Mouse (Mus musculus) heart, postnatal 10 days (tissue): Measurements from ENCODE around the gene Ube2c. TPM values are rescaled to one million over a fixed set of nuclear protein-coding genes. Genes with fewer than 3 reads are reported as not detected.

Experiments
- DNase-seq, 2 experiments: peaks; one replicate each; pipeline ENCODE4 v3.0.0; 2021
- intact Hi-C: fragments of 180-260 bp; cut with DNase I; formaldehyde crosslinking; loops from one replicate; pipeline ENCODE4 v1.15.1; 2025
- total RNA-seq, 2 experiments: library from RNA; stranded (reverse); gene quantifications; 2 replicates each; pipeline ENCODE4 v1.2.3; 2021

The Ube2c gene
- 10 to 100 TPM; 31.7 to 32.5 TPM for total RNA-seq

DNA sequence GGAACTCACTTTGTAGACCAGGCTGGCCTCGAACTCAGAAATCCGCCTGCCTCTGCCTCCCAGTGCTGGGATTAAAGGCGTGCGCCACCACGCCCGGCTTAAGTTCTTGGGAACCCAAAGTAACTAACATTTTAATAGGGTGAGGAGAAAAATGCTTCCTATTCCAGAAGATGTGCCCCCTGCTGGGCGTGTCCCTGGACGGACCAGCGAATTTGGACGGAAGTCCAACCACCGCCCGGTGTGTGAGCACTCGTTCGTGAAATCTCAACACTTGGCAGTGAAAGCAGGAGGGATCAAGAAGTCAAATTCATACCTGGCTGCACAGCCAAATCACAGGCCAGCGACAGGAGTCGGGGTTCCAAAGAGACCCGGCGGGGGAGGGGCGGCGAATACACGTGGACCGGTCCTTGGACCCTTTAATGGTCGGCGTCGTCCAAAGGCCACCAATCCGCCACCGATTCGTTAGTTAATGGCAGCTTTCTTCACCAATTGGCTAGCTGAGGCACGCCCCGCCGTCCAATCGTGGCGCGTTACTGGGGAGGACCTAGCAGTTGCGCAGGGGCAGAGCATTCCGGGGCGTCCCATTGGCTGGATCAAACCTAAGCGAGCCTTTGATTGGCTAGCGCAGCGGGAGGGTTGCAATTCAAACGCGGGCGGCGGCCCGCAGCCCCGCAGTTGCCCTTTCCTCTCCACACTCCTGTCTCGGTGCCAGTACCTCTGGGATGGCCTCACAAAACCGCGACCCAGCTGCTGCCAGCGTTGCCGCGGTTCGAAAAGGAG lies at the start of gene Ube2c:
Gene Ube2c, plus strand, starts transcription at position 641 of the 780 bp plus-strand sequence.
- intact Hi-C loops: no loop called here
- peak; percentile 99 to 100 for DNase-seq

GRCm38 (mm10) chr2:164723276-164723675 lies 46.4 kb upstream of the Ube2c start:
- intact Hi-C loops: no loop called here
- DNase-seq: no peak

DNA sequence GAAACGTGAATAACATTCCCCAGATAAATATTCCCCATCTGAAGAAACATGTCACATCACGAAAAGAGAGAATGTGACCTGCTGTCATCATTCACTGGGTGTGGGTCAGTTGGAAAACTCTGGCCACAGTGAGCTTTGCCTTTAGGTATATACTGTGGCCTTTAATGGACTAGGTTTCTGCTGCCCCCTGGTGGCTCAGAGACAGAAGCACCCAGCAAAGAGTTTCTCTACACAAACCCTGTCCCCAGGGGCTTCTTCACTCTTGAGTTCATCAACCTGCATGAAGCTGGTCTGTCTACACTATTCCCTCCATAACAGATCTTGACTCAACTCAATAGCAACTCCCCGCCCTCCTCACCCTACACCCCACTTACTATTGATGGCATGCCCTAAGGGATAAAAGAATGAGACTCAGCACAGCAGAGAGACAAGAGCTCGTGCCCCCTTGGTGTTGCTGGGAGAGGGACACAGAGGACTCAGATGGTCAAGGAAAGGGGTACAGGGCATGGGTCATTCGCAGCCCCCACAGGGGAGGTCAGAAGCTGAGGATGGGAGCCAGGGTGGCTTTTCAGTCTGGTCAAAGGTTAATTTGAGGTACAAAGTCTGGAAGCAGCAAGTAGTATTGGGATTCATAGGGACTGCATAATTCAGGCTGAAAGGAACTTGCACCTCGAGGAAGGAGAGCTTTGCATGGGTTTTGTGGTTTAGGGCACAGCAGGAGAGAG lies 43.6 kb upstream of the Ube2c start:
- DNase-seq: peak; percentile 70 to 80
- intact Hi-C loops: loop anchor here (1.0 kb wide), 2 partner anchors 47 to 134 kb away; no protein-coding TSS in a partner anchor

DNA sequence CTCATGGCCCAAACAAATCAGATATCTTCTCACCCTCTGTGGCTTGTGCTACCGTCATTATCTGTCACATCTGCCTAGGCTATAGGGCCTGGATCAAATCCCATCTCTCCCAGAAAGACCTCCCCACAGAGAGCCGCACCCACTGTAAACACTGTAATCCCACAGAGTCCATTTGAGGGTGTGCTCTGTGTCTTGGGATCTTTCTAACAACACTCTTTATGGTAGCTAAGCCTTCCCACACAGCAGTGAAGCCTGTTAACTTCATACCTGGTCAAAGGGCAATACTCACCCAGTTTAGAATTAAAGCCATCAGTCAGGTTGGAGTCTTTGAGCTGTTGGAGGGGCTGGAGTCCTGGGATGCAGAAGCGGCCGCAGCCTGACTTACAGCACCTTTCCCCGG lies 38.0 kb upstream of the Ube2c start:
- DNase-seq: no peak
- intact Hi-C loops: no loop called here

DNA sequence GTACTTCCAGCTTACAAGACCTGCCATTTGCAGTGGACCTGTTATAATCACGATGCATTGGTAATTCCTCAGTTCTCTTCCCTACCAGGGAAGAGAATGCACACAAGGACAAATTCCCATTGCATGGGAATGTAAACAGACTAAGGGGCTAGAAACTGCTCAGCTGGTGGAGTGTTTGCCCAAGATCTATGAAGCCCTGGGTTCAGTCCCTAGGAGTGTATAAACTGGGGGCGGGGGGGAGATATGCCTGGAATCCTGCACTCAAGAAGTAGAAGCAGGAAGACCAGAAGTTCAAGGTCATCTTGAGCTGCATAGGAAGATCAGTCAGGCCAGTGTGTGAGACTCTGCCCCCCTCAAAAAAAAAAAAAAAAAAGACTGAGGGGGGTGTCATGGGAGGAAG lies 36.4 kb upstream of the Ube2c start:
- no peak for DNase-seq
- intact Hi-C loops: no loop called here

GRCm38 (mm10) chr2:164734839-164735238 lies 34.9 kb upstream of the Ube2c start:
- intact Hi-C loops: no loop called here
- no peak for DNase-seq

DNA sequence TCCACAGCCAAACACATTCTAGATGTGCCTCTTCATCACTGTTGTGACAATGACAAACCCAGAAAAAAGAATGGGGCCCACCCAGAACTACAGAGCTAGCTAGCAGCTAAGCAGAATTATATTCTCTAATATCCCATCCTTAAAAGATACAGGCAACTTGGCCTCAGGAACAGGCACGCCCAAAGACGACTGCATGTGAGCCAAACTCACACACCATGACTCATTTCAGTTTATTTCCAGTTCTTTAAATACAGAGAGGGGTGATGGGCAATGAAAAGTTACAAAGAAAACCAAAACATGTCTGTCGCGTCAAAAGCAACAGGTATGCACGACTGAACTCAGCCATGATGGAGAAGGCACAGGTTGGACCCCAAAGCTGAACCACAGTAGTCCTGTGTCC lies 34.3 kb upstream of the Ube2c start:
- intact Hi-C loops: no loop called here
- no peak for DNase-seq

GRCm38 (mm10) chr2:164737377-164738090 lies 32.2 kb upstream of the Ube2c start:
- no peak for DNase-seq
- intact Hi-C loops: no loop called here

DNA sequence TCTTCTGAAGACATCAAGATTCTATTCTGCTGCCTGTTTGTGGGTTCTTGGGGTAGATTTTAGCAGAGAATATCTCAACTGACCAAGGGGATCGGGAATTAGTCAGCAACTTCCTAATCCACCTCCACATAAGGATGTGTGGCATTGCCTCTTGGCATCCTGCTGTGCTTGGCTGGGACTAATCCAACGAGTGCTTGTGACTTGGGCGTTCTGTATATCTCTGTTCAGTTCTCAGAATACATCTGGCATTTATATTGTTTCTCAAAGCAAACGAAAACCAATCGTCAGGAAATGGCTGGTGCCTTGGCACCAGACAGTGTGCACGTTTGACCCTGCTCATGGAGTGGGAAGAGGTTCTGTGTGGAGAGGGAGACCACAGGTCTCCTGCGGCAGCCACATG lies 29.8 kb upstream of the Ube2c start:
- intact Hi-C loops: no loop called here
- no peak for DNase-seq

- DNase-seq: no peak
- intact Hi-C loops: no loop called here
These were observed 24.7 kb upstream of the Ube2c start for GRCm38 (mm10) chr2:164744987-164745386.

DNA sequence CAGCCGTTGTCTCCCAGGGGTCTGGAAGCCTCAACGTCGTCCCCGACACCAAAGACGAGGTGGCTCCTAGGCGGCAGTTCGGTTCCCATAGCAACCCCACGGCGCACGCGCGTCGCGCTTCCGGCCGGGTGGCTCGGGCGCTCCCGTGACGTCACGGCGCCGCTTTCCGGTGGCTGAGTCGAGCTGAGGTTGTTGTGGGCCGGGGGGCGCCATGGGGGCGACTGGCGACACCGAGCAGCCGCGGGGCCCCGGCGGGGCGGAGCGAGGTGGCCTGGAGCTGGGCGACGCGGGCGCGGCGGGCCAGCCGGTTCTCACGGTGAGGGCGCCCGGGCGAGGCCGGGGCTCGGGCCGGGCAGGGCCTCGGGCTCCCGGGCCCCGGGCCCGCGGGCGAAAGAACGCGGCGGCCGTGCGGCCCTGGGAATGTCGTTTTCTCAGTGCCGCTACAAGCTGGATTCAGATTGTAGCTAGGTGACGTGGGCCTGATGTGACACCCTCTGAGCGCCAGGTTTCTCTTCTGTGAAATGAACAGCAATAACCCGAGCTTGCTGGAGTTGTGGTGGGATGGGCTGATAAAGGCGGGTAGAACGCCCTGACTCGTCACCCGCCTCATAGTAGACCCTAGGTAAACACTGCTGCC lies 23.7 kb upstream of the Ube2c start, which contains the start of the genes Wfdc3 and Dnttip1:
Gene Wfdc3, minus strand, starts transcription at position 89 of the 637 bp plus-strand sequence.
Gene Dnttip1, plus strand, starts transcription at position 141 of the 637 bp plus-strand sequence.
- intact Hi-C loops: loop anchor here (2.0 kb wide), 1 partner anchor 21 kb away; no protein-coding TSS in a partner anchor
- DNase-seq: peak; percentile 95 to 98

DNA sequence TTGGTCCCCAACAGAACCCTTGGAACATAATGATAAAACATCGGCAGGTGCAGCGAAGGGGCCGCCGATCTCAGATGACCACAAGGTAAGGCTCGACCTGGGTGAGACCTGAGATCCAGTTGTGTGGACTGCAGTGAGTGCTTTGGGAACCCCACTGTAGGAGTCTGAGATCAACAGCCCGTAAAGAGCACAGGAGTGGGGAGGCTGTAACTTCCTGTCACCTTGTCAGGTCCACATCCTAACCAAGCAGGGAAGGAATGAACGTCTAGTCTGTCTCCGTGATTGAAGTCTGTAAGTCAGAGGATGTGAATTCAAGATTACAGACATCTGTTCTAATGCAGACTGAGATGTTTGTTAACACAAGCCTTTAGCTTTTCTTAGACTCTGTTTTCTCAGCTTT lies 23.0 kb upstream of the Ube2c start:
- DNase-seq: no peak
- intact Hi-C loops: loop anchor here (2.0 kb wide), 1 partner anchor 20 kb away; no protein-coding TSS in a partner anchor

GRCm38 (mm10) chr2:164748191-164748590 lies 21.5 kb upstream of the Ube2c start:
- no peak for DNase-seq
- intact Hi-C loops: no loop called here

DNA sequence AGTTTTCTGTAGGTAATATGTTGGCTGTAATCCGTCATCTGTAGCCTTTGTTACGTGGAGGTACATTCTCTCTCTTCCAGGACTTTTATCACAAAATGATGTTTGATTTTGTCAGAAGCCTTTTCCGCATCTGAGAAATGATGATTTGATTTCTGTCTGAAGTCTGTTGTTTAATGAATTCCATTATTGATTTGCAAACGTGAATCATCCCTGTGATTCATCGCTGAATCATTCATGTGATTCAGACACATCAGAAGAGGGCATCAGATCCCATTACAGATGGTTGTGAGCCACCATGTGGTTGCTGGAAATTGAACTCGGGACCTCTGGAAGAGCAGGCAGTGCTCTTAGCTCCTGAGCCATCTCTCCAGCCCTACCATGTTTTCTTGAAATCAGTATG lies 20.7 kb upstream of the Ube2c start:
- intact Hi-C loops: no loop called here
- no peak for DNase-seq

DNA sequence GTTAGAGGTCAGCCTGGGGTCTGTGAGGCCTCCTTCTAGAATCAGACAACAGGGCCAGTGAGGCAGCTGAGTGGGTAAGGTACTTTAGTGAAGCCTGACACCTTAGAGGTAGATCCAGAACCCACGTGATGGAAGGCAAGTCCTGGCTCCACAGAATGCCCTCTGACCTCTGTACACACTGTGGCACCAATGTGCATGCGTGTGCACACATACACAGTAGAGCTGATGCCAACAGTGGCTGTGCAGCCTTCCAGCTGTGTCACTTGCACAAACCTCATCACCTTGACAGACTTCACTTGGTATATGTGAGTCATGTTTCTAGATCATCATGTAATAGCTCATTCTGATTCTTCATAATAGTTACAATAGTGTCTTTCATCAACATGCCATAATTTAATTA lies 17.2 kb upstream of the Ube2c start:
- intact Hi-C loops: no loop called here
- no peak for DNase-seq

DNA sequence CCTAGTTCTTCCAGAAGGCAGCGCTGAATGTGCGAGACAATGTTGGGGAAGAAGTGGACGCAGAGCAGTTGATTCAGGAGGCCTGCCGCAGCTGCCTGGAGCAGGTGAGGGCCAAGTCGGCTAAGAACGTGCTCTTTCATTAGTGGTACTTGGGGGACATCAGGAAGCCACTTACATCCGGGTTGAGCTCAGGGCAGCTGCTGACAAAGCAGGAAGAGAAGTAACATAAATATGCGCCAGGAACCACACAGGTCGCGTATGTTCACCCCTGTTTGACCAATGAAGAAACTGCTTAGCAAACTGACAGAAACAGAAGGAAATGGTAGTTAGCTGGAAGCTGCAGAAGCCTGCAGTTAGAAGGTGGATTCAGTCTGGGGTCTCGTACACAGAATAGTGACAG lies 15.6 kb upstream of the Ube2c start:
- intact Hi-C loops: no loop called here
- no peak for DNase-seq

GRCm38 (mm10) chr2:164754800-164755199 lies 14.9 kb upstream of the Ube2c start:
- intact Hi-C loops: no loop called here
- DNase-seq: peak; percentile 53 to 63

GRCm38 (mm10) chr2:164757841-164758240 lies 11.9 kb upstream of the Ube2c start:
- DNase-seq: no peak
- intact Hi-C loops: no loop called here

GRCm38 (mm10) chr2:164758692-164759091 lies 11.0 kb upstream of the Ube2c start:
- no peak for DNase-seq
- intact Hi-C loops: no loop called here

DNA sequence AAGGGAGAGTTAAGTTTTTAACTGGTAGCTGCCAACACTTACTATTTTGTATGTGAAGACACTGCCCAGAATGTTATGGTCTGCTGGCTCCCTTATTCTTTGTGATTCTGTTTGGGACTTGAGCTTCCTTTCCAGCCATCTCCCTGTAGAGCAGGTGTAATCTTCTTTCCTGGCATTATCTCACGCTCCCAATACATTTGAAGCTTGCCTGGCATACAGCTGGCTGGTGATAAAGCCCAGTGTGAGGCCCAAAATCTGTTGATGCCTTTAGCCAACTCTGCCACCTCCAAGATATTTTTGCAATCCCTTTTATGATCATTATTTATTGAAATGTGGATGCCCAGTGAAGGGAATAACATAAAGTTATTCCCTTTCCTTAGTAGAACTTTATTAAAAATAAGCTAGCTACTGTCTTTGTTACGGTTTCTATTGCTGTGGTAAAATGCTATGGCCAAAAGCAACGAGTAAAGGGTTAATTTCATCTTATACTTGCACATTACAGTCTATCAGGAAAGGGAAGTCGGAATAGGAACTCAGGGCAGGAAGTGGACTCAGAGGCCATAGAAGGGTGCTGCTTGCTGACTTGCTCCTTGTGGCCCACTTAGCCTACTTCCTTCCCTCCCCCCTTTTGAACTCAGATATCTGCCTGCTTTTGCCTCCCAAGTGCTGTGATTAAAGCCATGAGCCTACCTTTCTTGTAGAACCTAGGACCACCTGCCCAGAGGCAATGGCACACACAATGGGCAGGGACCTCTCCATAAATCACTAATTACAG lies 9.5 kb upstream of the Ube2c start:
- intact Hi-C loops: no loop called here
- no peak for DNase-seq
